Mouse (Mus musculus): ENCODE data around the gene Trove2.

Trove2 gene

DNA sequence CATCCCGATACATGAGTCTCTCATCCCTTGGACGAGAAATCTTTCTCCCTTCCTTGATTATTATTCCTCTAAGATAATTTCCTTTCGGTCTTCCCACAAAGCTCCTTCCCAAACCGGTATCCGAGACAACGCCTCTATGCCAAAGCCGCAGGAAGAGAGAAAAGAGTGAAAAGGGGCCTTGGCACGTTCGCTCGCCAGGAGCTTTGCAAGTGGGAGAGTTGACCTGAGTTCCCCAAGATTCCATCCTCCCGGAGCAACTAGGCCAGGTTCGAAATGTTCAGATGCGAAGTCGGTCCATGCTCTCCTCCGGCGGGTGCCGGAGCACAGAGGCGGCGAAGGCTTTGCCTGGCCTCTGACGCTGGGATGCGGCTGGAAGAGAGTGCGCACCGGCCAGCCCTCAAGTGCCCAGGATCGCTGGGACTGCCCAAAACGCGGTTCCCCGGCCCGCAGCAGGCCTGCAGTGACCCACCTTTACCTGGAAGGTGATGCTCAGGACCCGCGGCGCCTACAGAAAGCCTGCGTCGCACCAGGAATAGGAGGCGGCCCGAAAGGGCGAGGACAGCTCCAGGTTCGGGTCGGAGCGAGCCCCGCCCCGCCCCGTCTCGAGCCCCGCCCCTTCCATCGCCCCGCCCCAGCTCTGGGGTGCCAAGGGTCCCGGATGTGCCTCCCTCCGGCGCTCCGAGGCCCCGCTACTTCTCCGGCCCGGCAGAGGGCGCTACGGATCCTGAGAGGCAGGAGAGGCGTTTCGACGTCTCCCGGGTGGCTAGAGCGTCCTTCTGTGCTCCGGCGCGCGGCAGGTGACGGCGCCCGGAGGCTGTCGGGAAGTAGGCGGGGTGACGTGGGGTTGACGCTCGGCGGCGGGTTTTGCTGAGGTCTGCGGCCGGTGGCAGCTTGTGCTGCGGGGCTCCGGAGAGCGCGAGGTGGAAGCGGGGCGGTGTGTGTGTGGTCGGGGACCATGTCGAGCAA lies at the start of gene Trove2, which contains the start of gene Uchl5:
Trove2 (minus strand) TSS at position 623 of the 966 bp plus-strand sequence.
Uchl5 (plus strand) TSS at position 827 of the 966 bp plus-strand sequence.
- peaks cover 17% of the 10 kb centered on the region for H3K4me1 ChIP-seq (replicated peaks; ENCODE audit: low read depth, low read length)
- H3K27me3 ChIP-seq (ENCODE audit: insufficient read depth, low read length): peaks cover 3% of the 10 kb centered on the region; the same call in 1 of the 2 replicates
- H3K9me3 ChIP-seq (ENCODE audit: low read length): no peaks in the 10 kb centered on the region
- H3K36me3 ChIP-seq (ENCODE audit: insufficient read depth, low read length): peaks cover 15% of the 10 kb centered on the region
- TF ChIP-seq CTCF (conservative IDR thresholded peaks at IDR 0.05; ENCODE audit: low read length): no peak
- TF ChIP-seq POU5F1 (IDR thresholded peaks at IDR 0.05; ENCODE audit: borderline replicate concordance, low read length): no peak
- no peak for TF ChIP-seq NANOG (IDR thresholded peaks at IDR 0.05; ENCODE audit: borderline replicate concordance, low read length)
- H3K4me3 ChIP-seq (replicated peaks; ENCODE audit: low read length): peak within 1 kb of the TSS; percentile 99

DNA sequence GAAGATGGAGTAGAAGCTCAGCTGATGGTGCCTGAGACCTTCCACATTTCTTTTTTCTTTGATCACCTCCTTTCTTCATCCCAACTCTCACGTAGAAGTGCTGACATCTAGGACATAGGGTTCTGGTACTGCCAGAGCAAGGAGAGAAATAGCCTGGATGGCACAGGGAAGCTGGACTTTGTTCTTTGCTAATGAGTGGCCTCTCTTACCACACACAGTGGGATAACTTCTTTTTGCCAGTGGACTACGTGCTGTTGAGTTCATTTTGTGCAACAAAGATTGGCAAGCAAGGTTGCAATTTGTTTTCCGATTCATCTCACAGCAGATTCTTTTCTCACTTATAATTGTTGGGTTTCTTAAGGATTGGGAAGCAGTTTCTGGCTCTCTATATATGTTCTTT lies 45.8 kb upstream of the Trove2 start:
- H3K4me3 ChIP-seq (replicated peaks; ENCODE audit: low read length): no peak overlapping the region
- H3K9me3 ChIP-seq (ENCODE audit: low read length): no peaks in the 10 kb centered on the region
- no peaks in the 10 kb centered on the region for H3K36me3 ChIP-seq (ENCODE audit: insufficient read depth, low read length)
- peaks cover 16% of the 10 kb centered on the region for H3K4me1 ChIP-seq (replicated peaks; ENCODE audit: low read depth, low read length)
- TF ChIP-seq CTCF (conservative IDR thresholded peaks at IDR 0.05; ENCODE audit: low read length) (no peak), NANOG (IDR thresholded peaks at IDR 0.05; ENCODE audit: borderline replicate concordance, low read length) (no peak), POU5F1 (IDR thresholded peaks at IDR 0.05; ENCODE audit: borderline replicate concordance, low read length) (no peak)
- H3K27me3 ChIP-seq (ENCODE audit: insufficient read depth, low read length): no peaks in the 10 kb centered on the region

DNA sequence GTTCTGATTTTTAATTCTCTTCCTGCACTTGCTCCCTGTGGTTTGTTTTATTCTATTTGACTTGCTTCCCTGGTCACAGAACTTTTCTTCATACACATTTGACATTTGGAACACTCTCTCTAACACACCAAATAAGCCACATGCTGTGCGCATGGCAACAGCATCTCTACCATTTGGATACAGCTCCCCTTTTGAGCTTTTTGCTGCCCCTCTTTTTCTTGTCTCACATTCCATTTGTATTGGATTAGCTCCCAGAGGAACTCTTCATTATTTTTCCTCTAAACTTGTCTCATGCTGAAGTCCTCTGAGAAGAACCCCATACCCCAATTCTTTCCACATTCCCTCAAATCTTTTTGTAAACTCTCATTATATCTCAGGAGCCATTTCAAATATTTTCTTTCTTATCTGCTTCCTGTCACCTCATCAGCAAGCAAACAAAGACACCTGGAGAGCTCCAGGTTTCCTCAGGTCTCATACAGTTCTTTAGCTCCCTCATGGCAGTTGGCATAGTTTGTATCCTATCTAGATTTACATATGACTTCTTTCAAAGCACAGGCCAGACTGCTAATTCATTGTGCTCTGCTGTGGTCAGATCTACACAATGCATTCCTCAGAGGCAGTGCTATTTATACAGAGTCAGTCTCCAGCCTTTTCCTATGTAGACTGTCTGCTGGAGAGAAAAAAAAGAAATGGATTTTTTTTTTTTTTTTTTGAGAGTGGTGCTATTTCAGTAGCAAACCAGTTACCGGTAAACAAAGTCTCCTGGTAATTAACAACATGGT lies 43.4 kb upstream of the Trove2 start:
- H3K36me3 ChIP-seq (ENCODE audit: insufficient read depth, low read length): no peaks in the 10 kb centered on the region
- H3K4me1 ChIP-seq (replicated peaks; ENCODE audit: low read depth, low read length): peaks cover 16% of the 10 kb centered on the region
- H3K4me3 ChIP-seq (replicated peaks; ENCODE audit: low read length): no peak overlapping the region
- TF ChIP-seq NANOG (IDR thresholded peaks at IDR 0.05; ENCODE audit: borderline replicate concordance, low read length): no peak
- TF ChIP-seq POU5F1 (IDR thresholded peaks at IDR 0.05; ENCODE audit: borderline replicate concordance, low read length): no peak
- TF ChIP-seq CTCF (conservative IDR thresholded peaks at IDR 0.05; ENCODE audit: low read length): no peak
- H3K27me3 ChIP-seq (ENCODE audit: insufficient read depth, low read length): no peaks in the 10 kb centered on the region
- H3K9me3 ChIP-seq (ENCODE audit: low read length): no peaks in the 10 kb centered on the region

DNA sequence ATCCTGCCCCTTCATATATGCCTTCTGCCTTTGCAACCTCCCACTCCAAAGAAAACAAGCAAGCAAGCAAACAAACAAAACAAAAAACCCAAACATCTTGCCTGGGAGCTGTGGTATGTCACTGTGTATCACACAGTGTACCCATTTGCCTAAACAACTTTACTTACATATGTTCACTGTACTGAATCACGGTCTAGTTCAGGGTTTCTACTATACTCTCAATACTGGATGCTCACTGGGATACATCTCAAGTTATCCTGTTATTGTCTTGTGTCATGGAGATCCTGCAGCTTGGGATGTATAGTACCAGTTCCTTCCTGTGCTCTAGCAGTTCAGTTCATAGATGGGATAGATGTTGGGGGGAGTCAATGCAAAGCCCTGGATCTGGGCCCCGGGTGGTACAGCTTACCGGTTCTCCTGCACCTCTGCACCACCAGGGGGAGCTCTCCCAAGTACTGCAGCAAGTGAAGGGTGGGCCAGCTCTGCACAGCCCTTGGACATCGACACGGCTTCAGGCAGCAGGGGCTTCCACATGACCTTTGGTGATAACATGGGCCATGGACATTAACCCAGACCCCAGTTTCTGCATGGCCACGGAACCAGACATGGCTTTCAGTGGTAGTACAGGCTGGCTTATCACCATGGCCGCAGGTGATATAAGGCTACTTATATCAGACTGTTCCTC lies 37.0 kb upstream of the Trove2 start:
- Histone ChIP-seq H3K36me3 (ENCODE audit: insufficient read depth, low read length) (peaks cover 23% of the 10 kb centered on the region), H3K27me3 (ENCODE audit: insufficient read depth, low read length) (no peaks in the 10 kb centered on the region), H3K4me3 (replicated peaks; ENCODE audit: low read length) (no peak overlapping the region), H3K4me1 (replicated peaks; ENCODE audit: low read depth, low read length) (no peaks in the 10 kb centered on the region), H3K9me3 (ENCODE audit: low read length) (no peaks in the 10 kb centered on the region)
- TF ChIP-seq CTCF (conservative IDR thresholded peaks at IDR 0.05; ENCODE audit: low read length): peak; percentile 87
- TF ChIP-seq NANOG (IDR thresholded peaks at IDR 0.05; ENCODE audit: borderline replicate concordance, low read length): no peak
- no peak for TF ChIP-seq POU5F1 (IDR thresholded peaks at IDR 0.05; ENCODE audit: borderline replicate concordance, low read length)

DNA sequence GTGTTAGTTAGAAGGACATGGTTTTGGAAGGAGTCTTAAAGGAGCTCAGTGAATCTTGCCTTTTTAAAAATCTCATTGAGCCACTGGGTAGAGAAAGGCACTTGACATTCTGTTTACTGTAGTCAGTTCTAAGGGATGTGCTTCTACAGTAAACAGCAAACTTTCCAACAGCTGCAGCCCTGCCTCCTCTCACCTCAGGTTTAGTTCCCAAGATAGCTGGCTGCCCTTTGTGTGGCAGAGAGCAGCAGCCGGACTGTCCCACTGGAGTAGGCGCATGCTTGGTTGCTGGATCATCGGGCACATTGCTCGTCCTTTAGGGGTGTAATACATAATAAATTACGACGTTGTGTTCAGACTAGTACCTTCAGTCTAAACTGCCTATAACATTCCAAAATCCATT lies 32.2 kb upstream of the Trove2 start:
- no peaks in the 10 kb centered on the region for H3K4me1 ChIP-seq (replicated peaks; ENCODE audit: low read depth, low read length)
- H3K9me3 ChIP-seq (ENCODE audit: low read length): no peaks in the 10 kb centered on the region
- no peak for TF ChIP-seq NANOG (IDR thresholded peaks at IDR 0.05; ENCODE audit: borderline replicate concordance, low read length)
- TF ChIP-seq POU5F1 (IDR thresholded peaks at IDR 0.05; ENCODE audit: borderline replicate concordance, low read length): no peak
- TF ChIP-seq CTCF (conservative IDR thresholded peaks at IDR 0.05; ENCODE audit: low read length): no peak
- no peaks in the 10 kb centered on the region for H3K27me3 ChIP-seq (ENCODE audit: insufficient read depth, low read length)
- H3K4me3 ChIP-seq (replicated peaks; ENCODE audit: low read length): no peak overlapping the region
- peaks cover 44% of the 10 kb centered on the region for H3K36me3 ChIP-seq (ENCODE audit: insufficient read depth, low read length)

DNA sequence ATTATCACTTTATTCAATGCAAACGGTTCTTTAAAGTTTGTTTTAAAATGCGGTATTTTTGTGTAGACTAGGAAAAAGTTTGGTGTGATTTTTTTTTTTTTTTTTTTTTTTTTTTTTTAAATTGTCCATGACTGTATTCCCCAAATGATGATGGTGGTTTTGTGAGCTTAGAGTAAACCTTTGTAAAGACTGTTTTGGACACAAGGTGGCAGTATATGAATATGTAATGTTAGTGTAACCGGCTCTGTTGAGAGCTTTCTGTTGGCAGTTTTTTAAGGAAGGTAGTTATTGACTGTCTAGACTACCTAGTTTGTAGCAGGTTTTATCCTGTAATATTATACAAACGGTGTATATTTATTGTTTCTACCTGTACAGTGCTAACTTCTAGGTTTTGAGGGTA lies 26.7 kb upstream of the Trove2 start:
- Histone ChIP-seq H3K27me3 (ENCODE audit: insufficient read depth, low read length) (no peaks in the 10 kb centered on the region), H3K4me1 (replicated peaks; ENCODE audit: low read depth, low read length) (no peaks in the 10 kb centered on the region), H3K36me3 (ENCODE audit: insufficient read depth, low read length) (peaks cover 45% of the 10 kb centered on the region), H3K9me3 (ENCODE audit: low read length) (no peaks in the 10 kb centered on the region), H3K4me3 (replicated peaks; ENCODE audit: low read length) (no peak overlapping the region)
- TF ChIP-seq NANOG (IDR thresholded peaks at IDR 0.05; ENCODE audit: borderline replicate concordance, low read length) (no peak), CTCF (conservative IDR thresholded peaks at IDR 0.05; ENCODE audit: low read length) (peak; percentile 25), POU5F1 (IDR thresholded peaks at IDR 0.05; ENCODE audit: borderline replicate concordance, low read length) (no peak)

DNA sequence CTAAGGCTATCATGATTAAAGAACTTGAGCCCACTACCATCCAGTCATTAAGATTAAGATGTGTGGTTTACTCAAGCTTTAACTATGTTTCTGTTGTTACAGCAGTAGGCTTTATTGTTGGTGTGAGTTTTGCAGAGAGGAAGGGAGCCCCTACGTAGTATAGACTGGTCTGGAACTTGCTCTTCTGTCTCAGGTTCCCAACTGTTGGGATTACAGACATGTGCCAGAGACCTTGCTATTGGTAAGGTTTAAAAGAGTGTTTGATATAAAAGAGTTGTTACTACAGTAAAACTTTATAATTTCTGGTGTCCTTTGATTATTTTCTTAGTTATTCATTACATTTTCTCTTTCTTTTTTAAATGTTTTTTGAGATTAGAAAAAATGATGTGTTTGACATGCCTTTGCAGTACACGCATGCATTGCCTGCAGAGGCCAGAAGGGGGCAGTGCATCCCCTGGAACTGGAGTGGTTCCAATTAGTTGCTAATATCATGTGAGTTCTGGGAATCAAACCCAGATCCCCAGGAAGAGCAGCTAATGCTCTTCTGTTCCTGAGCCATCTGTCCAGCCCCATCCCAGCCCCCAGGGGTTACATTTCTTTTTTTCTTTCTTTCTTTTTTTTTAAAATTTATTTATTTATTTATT lies 11.8 kb upstream of the Trove2 start:
- H3K27me3 ChIP-seq (ENCODE audit: insufficient read depth, low read length): no peaks in the 10 kb centered on the region
- TF ChIP-seq NANOG (IDR thresholded peaks at IDR 0.05; ENCODE audit: borderline replicate concordance, low read length): no peak
- no peak for TF ChIP-seq POU5F1 (IDR thresholded peaks at IDR 0.05; ENCODE audit: borderline replicate concordance, low read length)
- peak; percentile 99 for TF ChIP-seq CTCF (conservative IDR thresholded peaks at IDR 0.05; ENCODE audit: low read length)

More for the DNA sequence above, 11.8 kb upstream of the Trove2 start:
- Histone ChIP-seq H3K9me3 (ENCODE audit: low read length) (no peaks in the 10 kb centered on the region), H3K36me3 (ENCODE audit: insufficient read depth, low read length) (peaks cover 37% of the 10 kb centered on the region), H3K4me3 (replicated peaks; ENCODE audit: low read length) (no peak overlapping the region), H3K4me1 (replicated peaks; ENCODE audit: low read depth, low read length) (peaks cover 7% of the 10 kb centered on the region; the same call in 1 of the 2 replicates)

Measured in E14TG2a.4 (cell line).